Mouse (Mus musculus) urinary bladder, postnatal 36 days (tissue): ENCODE measurements around the gene Fam20c.
A peak's percentile ranks its signal among the peaks of the same experiment; 100 is the strongest.

Source experiments
- DNase-seq, 2 experiments: peaks; one replicate each; pipeline ENCODE4 v3.0.0; 2022; ENCODE audit warnings: low spot score in 2 of 2, mixed read lengths in 1 of 2

The Fam20c gene

DNA sequence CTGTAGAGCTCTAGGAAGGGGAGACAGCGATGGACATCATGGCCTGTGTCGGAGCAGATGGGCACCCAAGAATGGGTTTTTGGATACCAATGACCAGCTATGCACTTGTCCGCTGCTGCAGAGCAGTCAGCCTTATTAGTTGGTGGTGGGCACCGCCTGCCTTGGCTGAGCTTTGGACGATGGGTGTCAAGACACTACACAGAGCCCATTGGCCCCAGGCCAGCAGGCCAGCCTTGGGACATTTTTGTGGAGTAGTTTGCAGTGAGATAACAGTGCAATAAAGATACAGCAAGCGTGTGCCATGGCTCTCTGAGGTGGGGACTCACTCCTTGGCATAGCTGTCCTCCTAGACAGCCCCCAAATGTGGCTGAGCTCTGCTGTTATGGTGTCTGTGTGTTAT is 55.5 kb downstream of the Fam20c start:
- no peak for DNase-seq

DNA sequence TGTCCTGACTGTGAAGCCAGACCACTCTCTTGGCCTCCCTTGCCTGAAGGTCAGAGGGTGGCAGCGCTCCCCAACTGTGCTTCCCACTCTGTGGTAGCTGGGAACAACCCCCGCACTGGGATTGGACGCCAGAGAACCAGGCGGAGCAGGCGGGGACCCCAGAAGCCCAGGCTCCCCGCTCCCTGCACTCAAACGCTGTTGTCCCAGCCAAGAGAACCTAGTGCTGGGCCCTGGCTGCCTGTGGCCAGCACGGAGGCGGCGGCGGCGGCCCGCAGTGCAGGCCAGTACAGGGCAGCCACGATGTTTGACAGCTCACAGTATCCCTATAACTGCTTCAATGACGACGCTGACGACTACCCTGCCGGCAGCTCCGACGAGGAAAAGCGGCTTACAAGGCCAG is 65.5 kb downstream of the Fam20c start, which contains the start of gene Gm5294:
Gene Gm5294, plus strand, starts transcription at position 301 of the 400 bp plus-strand sequence.
- no peak for DNase-seq

DNA sequence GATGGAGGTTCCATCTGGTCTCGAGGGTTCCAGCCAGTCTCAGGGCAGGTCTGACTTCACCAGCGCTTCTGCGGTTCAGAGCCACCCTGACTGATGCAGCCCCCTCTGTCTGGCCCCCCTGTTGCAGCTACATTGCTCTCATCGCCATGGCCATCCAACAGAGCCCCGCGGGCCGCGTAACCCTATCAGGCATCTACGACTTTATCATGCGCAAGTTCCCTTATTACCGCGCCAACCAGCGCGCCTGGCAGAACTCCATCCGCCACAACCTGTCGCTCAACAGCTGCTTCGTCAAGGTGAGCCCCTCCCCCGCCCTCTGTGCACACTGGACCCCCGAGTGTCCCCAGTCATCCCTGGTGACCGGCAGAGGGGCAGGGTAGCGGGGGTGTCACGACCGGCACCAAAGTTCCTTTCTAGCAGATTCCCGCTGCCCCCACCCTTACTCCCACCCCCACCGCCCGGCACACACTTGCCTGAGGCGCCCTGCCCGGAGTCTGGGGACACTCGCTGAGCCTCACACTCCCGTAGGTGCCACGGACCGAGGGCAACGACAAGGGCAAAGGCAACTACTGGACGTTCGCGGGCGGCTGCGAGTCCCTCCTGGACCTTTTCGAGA is 66.5 kb downstream of the Fam20c start:
- DNase-seq, result no peak

DNA sequence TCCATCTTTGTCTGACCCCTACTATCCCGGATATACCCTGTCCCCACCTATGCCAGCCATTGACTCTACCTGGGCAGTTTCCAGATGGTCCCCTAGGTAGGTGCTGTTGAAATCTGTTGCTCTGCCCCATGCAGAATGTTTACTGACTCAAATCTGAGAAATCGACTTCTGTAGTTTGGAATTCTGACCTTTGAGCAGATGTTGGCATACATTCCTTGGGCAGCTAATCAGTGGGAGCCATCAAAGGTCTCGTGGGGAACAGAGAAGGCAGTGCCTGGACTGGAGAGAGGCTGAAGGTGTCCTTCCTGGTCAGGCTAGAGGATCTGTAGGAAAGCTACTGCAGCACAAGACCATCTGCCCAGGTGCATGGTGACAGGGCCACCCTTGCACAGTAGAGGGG is 70.8 kb downstream of the Fam20c start:
- DNase-seq, result no peak

DNA sequence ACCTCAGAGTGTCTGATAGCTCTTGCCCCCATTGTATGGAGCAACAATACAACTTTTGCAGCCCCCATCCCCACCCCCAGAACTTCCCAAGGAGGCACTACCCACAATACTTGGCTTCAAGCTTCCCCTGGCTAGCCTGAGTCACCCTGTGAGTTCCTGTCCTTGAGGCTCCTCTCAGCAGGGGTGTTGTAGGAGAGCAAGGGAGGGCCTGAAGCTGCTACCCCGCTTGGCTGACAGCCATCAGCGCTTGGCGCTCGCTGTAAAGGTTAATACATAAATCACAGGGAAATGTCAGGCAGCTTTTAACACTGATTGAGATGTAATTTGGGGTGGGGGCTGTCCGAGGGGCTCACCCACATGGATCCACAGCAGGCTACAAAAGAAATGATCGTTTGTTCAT is 79.1 kb downstream of the Fam20c start:
- DNase-seq, result no peak

DNA sequence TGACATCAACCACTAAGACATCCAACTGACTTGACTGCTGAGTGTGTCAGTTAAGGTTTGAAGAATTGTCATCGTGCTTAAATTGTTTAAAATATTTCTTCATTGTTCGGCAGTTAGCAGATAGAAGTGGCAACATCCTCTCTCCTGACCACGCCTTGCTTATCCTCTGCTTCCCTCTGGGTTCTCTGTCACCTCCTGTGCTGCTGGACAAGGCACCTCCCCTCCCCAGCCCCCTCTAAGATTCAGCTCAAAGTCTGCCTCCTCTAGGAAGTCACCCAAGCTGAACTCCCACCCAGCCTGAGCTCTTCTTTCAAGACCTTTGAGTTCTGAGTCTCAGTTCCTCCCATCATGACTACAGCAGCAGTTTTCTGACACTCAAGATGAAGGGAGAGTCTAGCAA is 80.6 kb downstream of the Fam20c start:
- no peak for DNase-seq

DNA sequence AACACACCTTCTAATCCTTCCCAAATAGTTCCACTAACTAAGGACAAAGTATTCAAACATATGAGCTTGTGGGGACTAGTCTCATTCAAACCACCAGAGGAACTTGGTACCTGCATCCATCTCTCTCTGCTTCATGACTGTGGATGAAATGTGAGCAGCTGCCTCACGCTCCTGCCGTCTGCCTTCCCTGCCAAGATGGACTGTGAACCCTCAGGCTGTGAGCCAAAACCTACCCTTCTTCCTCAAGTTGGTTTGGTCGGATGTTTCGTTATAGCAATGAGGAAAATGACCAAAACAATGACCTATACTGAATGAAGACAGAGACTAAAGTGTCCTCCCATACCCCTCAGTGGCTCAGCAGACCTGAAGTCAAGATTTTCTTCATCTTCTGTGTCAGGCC is 86.7 kb downstream of the Fam20c start:
- DNase-seq, result no peak

DNA sequence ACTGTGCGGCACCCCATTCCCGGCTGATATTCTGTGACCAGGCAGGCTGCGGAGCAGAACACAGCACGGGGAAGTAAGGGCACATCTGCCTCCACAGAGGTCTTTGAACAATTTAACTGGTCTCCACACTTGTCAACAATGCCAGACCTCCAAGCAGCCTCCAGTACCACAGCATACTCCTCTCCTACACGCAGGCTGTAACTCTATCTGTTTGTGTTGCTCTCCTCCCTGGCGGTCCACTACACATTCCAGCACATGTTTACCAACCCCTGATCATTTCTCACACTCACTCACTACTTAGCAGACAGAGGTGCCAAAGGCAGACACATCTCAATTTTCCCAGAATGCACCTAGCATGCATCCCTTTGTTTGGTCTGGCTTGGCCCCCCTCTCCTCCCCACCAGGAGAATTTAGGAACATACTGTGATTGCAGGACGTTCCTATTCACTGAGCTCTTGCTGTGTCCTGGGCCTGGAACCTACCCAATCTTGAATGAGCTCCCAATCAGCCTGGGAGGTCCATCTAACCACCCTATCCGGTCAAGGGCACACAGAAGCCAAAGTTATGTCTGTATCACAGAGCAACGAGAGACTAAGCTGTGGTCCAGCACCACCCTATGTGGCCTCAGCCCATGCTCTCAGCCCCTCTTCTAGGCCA is 89.0 kb downstream of the Fam20c start:
- DNase-seq, result no peak

DNA sequence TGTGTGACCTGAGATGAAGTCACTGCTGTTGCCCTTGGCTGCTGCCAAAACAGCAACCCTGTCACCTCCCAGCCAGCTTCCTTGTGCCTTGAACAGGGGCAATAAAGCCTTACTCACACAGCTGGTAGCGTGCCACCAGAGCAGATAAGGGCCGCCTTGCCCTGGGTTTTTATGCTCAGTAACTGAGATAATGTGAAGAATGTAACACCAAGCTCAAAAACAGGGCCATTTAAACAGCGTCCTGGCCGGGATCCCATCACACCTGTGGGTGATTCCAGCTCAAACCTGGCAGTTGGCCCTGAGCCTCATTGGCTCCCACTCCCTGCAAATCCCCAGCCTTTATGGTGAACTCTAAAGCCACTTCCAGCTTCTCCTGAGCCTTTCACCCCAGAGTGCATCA is 92.2 kb downstream of the Fam20c start:
- no peak for DNase-seq

DNA sequence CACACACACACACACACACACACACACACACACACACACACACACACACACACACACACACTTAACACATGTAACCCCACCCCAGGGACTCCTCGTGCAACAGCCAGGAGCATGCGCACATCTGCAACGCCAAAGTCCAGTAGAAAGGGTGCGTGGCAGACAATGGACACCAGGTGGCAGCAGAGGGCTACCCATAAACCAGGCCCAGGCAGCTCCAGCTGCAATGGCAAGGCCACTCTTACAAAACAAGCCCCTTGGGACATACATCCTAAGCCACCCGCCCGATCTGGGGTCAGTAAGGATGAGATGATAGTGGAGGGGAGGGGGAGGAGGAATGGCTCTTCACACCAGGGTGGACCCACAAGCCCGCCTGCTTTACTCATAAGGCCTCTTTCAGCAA is 93.8 kb downstream of the Fam20c start:
- peak; percentile 88 to 89 for DNase-seq

DNA sequence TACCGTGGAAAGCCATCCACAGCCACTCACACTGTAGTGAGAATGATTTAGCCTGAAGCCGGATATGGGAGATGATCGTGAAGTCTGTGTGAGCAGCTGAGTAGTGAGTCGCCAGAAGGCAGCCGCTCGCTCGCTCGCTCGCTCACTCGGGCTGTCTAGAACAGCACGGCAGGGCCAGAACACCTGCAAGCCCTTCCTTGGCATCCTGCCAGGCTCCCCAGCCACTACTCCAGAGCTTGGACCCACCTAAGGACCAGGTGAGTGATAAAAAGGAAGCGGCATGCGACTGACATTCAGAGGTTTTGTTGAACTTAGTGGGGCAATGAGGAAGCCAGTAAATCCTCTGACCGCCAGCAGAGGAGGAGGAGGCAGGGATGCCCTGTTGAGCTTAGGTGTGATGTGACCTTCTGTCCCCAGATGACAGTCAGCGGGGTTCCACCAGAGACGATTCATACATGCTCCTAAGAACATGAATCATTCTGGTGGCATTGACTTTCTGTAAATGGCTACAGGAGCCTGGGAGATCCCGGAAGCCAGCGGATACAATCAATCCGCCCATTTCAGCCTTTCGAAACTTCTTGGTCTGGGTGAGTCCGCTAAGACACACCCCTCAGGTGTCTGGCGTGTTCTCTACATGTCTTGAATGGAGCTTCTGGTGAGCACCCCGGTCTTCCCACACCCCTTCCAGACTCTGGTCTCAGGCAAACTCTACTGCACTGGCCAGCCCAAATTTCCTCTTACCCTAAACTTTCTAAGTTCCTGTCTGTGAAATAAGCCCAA is 95.6 kb downstream of the Fam20c start:
- no peak for DNase-seq

DNA sequence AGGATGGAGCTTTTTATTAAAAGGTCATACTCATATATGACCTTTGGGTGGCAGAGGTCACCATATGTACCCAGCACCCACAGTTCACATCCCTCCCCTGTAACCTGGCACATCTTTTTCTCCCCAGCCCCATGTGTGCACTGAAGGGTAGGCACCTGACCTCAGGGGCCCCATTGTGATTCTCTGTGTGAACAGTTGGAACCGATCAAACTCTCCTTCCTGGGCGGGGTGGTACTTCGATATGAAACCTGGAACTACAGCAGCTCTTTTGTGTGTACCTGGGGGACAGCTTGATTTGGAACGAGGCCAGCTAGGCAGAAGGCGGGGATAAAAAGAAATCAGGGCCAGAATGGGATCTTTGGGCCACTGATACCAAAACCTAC is 96.1 kb downstream of the Fam20c start:
- DNase-seq, result no peak

DNA sequence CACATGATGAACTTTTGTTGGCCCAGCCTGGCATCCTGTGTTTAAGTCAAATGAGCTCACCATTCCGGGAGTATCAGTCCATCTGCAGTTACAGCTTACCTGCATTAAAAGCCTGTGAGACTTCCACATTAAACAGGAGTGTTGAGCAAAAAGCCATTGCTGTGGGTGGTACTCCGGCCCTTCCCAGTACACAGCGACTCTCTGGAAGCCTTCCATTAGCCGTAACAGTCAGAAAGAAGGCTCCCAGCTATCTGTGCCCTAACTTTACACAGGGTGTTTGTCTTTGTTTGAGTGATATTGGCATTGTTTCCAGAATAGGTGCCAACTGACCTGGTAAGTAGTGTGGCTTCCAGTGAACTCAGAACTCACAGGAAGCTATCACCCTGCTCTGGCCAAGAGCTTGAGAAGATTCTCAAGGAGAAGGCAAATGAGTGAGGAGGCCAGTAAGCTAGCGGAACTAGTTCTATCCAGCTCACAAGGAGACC is 97.0 kb downstream of the Fam20c start:
- DNase-seq, result no peak

DNA sequence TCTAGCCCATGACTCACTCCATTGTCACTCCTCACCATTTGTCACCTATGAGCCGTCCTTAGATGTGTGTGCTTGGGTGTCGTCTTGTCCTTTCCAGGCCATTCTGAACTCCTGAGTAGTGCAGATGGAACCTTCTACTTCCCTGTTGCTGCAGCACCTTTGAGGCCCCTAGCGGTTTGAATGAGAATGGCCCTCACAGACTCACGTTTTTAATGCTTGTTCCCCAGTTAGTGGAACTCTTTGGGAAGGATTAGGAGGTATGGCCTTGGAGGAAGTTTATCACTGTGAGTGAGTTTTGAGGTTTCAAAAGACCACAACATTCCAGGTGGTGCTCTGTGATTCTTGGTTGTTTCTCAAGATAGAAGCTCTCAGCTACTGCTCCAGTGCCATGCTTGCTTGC is 97.8 kb downstream of the Fam20c start:
- no peak for DNase-seq

DNA sequence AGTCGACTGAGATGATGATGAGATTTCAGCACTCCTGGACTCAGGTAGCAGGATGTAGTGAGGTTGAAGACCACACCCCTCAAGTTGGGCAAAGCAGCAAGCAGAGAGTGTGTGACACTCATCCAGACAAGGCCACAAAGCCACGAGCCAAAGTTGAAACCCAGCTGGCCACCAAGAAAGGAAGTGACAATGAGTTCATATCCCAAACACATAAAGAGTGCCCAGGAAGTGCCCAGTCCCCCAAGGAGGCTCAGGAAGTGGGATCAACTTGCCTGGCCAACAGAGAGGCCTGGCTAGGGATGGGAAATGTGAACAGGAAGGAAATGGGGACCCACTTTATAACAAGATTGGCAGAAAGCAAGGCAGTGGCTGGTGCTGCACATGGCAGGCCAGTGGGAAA is 99.0 kb downstream of the Fam20c start:
- DNase-seq, result no peak

DNA sequence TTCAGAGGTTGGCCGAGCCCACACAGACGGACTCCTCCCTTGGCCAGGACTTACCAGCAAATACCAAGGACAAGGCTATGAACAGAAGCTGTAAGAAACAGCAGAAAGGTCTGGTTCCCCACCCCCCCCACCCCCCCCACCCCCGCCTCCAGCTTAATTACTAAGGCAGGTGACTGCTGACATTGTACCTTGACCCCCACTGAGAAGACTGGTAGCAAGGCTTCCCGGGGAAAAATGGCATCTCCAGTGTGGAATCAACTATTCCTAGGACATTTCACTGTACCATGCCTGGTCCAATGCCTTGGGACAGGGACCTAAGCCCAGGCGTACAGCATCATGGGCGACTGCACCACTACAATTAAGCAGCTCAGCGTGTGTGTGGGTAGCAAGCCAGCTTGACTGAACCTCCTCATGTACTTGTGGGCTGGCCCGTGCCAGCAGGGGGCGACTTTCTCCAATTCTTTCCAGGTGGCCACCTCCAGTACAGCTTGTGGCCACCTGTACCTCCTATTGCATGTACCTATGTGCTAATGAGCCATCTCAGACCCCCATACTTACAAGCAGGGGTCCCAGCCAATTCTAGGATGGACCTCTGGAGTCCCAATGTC is 102.8 kb downstream of the Fam20c start:
- DNase-seq, result peak; percentile 73 to 84

DNA sequence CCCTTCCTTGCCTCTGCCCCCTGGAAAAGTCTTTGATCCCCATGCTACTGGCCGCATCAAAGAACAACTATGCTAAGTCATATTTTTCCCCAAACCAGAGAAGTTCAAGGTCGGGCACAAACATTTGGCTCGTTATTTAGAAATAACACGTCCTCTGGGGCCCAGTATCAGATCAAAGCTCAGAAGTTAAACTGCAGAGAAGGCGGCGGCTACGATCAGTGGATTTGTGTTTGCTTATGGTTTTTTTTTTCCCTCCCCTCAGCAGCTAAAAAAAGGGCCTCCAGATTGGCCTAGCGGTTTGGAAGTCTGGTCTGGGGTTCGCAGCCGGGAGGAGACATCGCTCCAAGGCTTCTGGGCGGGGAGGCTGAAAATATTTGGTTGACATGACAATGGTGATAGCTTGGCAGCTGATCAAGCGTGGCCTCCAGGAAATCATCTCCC is 103.5 kb downstream of the Fam20c start:
- DNase-seq, result no peak
